Mouse (Mus musculus): ENCODE measurements around the gene Cacna2d2.

DNA sequence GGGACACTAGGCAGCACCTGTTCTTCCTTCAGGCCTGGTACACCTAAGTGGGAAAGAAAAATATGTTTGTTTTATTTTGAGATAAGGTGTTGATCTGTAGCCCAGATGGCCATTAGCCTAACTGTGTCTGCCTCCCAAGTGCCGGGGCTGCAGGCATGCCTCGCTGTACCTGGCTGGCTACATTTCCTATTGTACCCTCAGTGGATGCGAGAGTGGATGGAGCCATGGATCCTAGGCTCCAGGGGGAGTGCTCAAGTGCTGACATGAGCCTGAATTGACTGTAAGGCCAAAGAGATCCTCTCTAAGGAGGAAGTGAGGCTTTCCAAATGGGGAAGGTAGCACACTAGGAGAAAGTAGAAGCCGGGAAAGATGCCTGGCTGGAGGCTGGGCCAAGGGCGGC is 148.5 kb downstream of the Cacna2d2 start:
- no peak for TF ChIP-seq GATA1 (IDR thresholded peaks at IDR 0.05; ENCODE audit: borderline replicate concordance, low read length)
- TF ChIP-seq FLI1 (IDR thresholded peaks at IDR 0.05; ENCODE audit: low read length): no peak

Measured in megakaryocyte, embryonic 14.5 days (primary cell).